25 mouse cellular contexts compared by ENCODE assay signal in the genomic region with DNA sequence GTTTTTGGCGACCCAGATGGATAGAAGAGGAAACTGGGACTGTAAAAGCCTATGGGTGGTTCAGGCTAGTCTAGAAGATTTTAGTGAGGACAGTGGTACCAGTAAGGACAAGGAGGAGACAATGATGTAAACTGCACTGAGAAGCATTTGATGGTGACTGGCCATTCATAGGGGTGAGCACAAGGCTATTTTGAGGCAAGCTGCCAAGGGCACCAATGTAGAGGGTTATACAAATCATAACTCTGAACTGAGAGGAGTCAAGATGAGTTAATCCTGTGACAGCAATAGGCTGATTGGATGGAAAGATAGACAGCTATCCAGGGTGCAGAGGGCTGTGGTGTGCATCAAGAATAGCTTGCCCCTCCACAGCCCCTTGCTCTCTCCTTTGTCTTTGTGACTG. TPM values are rescaled to one million over a fixed set of nuclear protein-coding genes. Genes with fewer than 3 reads are reported as not detected.
DNase-seq lines count a peak whose midpoint lies in the region; ATAC-seq and TF ChIP-seq lines count a peak whose summit lies in the region.
"Had no signal": no experiment of that assay in that cellular context is flagged by ENCODE, and none has a peak within 500 bp of the region (broad histone marks: within the 10 kb centered on the region; RNA-seq: fewer than 3 reads in every experiment).

No protein-coding gene starts in this region.

- H3K9me3 ChIP-seq in forebrain, embryonic 14.5 days (replicated peaks; ENCODE audit: control insufficient read depth, low read length), result no peaks in the 10 kb centered on the region
- H3K9me3 ChIP-seq in forebrain, embryonic 13.5 days (replicated peaks), result no peaks in the 10 kb centered on the region
- H3K9me3 ChIP-seq: intestine, embryonic 15.5 days; limb, embryonic 12.5 days; liver, embryonic 15.5 days; midbrain, embryonic 13.5 days; neural tube, embryonic 13.5 days had no signal

- WGBS in forebrain, embryonic 14.5 days, result 85% methylated on average over 1 of the region's 1 CpGs
- 81% methylated on average over 1 of the region's 1 CpGs for WGBS in forebrain, embryonic 13.5 days

- H3K4me2 ChIP-seq in forebrain, embryonic 14.5 days (ENCODE audit: low read length), result no peak overlapping the region
- no peak overlapping the region for H3K4me2 ChIP-seq in forebrain, embryonic 13.5 days
- H3K4me2 ChIP-seq: intestine, embryonic 15.5 days; limb, embryonic 12.5 days; liver, embryonic 15.5 days; lung, embryonic 14.5 days; midbrain, embryonic 13.5 days; neural tube, embryonic 13.5 days had no signal

- DNase-seq in forebrain, embryonic 14.5 days (ENCODE audit: low spot score), result no peak
- no peak for DNase-seq in layer of hippocampus, adult 2 months (ENCODE audit: low spot score in 2 of 2)
- no peak for DNase-seq in layer of hippocampus, postnatal 10 days (ENCODE audit: low spot score in 2 of 2)
- DNase-seq in adrenal gland, adult 2 months, result peak; percentile 80
- DNase-seq in adrenal gland, postnatal 14 days, result peak; percentile 76
- no peak for DNase-seq in neural tube, embryonic 10.5 days (ENCODE audit: extremely low spot score, low spot score)
- DNase-seq in gastrocnemius, adult 2 months, result no peak
- DNase-seq: cerebellum, adult 2 months; cerebellum, postnatal 25 days; forebrain, postnatal 0 days; gastrocnemius, postnatal 14 days; heart, postnatal 14 days; kidney, postnatal 4 days; lung, embryonic 14.5 days; lung, postnatal 14 days; thymus, postnatal 4 days had no signal

- intact Hi-C loops in gastrocnemius, adult 2 months (cut with DNase I), result loop anchor here (5.0 kb wide), 1 partner anchor 288 kb away; no protein-coding TSS in a partner anchor

- H3K4me3 ChIP-seq in forebrain, embryonic 14.5 days (ENCODE audit: low read depth, low read length), result no peak overlapping the region
- H3K4me3 ChIP-seq in forebrain, embryonic 13.5 days, result no peak overlapping the region
- no peak overlapping the region for H3K4me3 ChIP-seq in layer of hippocampus, adult 2 months
- H3K4me3 ChIP-seq in gastrocnemius, adult 2 months, result no peak overlapping the region
- H3K4me3 ChIP-seq: intestine, embryonic 15.5 days; limb, embryonic 12.5 days; liver, embryonic 15.5 days; midbrain, embryonic 13.5 days; myocyte; neural tube, embryonic 13.5 days had no signal

- no peaks in the 10 kb centered on the region for H3K27me3 ChIP-seq in forebrain, embryonic 14.5 days (replicated peaks; ENCODE audit: control insufficient read depth, insufficient read depth, low read length)
- H3K27me3 ChIP-seq in forebrain, embryonic 13.5 days, result no peaks in the 10 kb centered on the region
- H3K27me3 ChIP-seq: intestine, embryonic 15.5 days; limb, embryonic 12.5 days; liver, embryonic 15.5 days; midbrain, embryonic 13.5 days; neural tube, embryonic 13.5 days; Patski had no signal

- H3K4me1 ChIP-seq in forebrain, embryonic 14.5 days (ENCODE audit: control insufficient read depth, insufficient read depth, low read length), result peaks cover 6% of the 10 kb centered on the region; the same call in 1 of the 2 replicates
- peaks cover 15% of the 10 kb centered on the region for H3K4me1 ChIP-seq in forebrain, embryonic 13.5 days
- H3K4me1 ChIP-seq: intestine, embryonic 15.5 days; limb, embryonic 12.5 days; liver, embryonic 15.5 days had no signal

- no peak for TF ChIP-seq CTCF in layer of hippocampus, adult 2 months (conservative IDR thresholded peaks at IDR 0.05)
- TF ChIP-seq CTCF in gastrocnemius, adult 2 months (IDR thresholded peaks at IDR 0.05), result no peak

- ATAC-seq in forebrain, embryonic 14.5 days, result no peak
- ATAC-seq in forebrain, embryonic 13.5 days, result no peak
- ATAC-seq: forebrain, postnatal 0 days; hindbrain, embryonic 16.5 days; intestine, embryonic 15.5 days; midbrain, embryonic 13.5 days; Patski had no signal

- H3K27ac ChIP-seq in forebrain, embryonic 14.5 days (ENCODE audit: low read depth, low read length), result no peak overlapping the region
- no peak overlapping the region for H3K27ac ChIP-seq in forebrain, embryonic 13.5 days
- H3K27ac ChIP-seq in layer of hippocampus, adult 2 months, result peak overlapping the region; percentile 83
- no peak overlapping the region for H3K27ac ChIP-seq in gastrocnemius, adult 2 months
- H3K27ac ChIP-seq: intestine, embryonic 15.5 days; limb, embryonic 12.5 days; liver, embryonic 15.5 days; midbrain, embryonic 13.5 days had no signal

- 0 out of 2 replicates have a peak overlapping the region, but pooled peaks have one; percentile 8 for H3K9ac ChIP-seq in forebrain, embryonic 14.5 days (ENCODE audit: low read length)
- H3K9ac ChIP-seq in forebrain, embryonic 13.5 days, result no peak overlapping the region
- H3K9ac ChIP-seq: forebrain, postnatal 0 days; intestine, embryonic 15.5 days; limb, embryonic 12.5 days; liver, embryonic 15.5 days; lung, embryonic 14.5 days; midbrain, embryonic 13.5 days; neural tube, embryonic 13.5 days had no signal

- peaks cover 67% of the 10 kb centered on the region for H3K36me3 ChIP-seq in forebrain, embryonic 14.5 days (ENCODE audit: control insufficient read depth, insufficient read depth, low read length)
- peaks cover 72% of the 10 kb centered on the region for H3K36me3 ChIP-seq in forebrain, embryonic 13.5 days (ENCODE audit: poor library complexity, severe bottlenecking)
- H3K36me3 ChIP-seq: intestine, embryonic 15.5 days; liver, embryonic 15.5 days had no signal

RNA-seq across cellular contexts. Expression of a gene that starts 19.9 kb away (rescaled TPM):
- 50.8 and 78.5 TPM in 2 replicates for polyA plus RNA-seq in forebrain, embryonic 14.5 days (2014; fragmentation: Nextera tagmentation; extraction: Ambion mirVana)
- 64.2 and 70.4 TPM in 2 replicates for polyA plus RNA-seq in forebrain, embryonic 13.5 days (2015; fragmentation: Nextera tagmentation; extraction: Ambion mirVana)
- 100 to 1,000 TPM; 167 to 169 TPM for total RNA-seq in layer of hippocampus, adult 2 months (2021)
- total RNA-seq in layer of hippocampus, postnatal 10 days (2021), result 100 to 1,000 TPM; 195 to 196 TPM
- total RNA-seq in adrenal gland, adult 2 months (2021), result 10 to 100 TPM; 17.5 to 26.9 TPM
- 11.3 and 21.2 TPM in 2 replicates for polyA plus RNA-seq in adrenal gland, adult 2 months (2012; rRNA removed)
- 12.3 and 18.5 TPM in 2 replicates for total RNA-seq in adrenal gland, postnatal 14 days (2021)
- total RNA-seq in gastrocnemius, adult 2 months (2021), result 10 to 100 TPM; 20.7 to 24.1 TPM

RNA-seq across cellular contexts. Expression of a gene that starts 41.8 kb away (rescaled TPM):
- polyA plus RNA-seq in forebrain, embryonic 14.5 days (2014; fragmentation: Nextera tagmentation; extraction: Ambion mirVana), result 8.9 and 12.2 TPM in 2 replicates
- 17.0 and 18.1 TPM in 2 replicates for polyA plus RNA-seq in forebrain, embryonic 13.5 days (2015; fragmentation: Nextera tagmentation; extraction: Ambion mirVana)
- total RNA-seq in layer of hippocampus, adult 2 months (2021), result 10 to 100 TPM; 32.6 to 34.3 TPM
- 10 to 100 TPM; 27.0 to 27.8 TPM for total RNA-seq in layer of hippocampus, postnatal 10 days (2021)
- 10 to 100 TPM; 29.9 to 40.4 TPM for total RNA-seq in adrenal gland, adult 2 months (2021)
- 6.4 and 6.7 TPM in 2 replicates for polyA plus RNA-seq in adrenal gland, adult 2 months (2012; rRNA removed)
- total RNA-seq in adrenal gland, postnatal 14 days (2021), result 34.7 and 38.2 TPM in 2 replicates
- 10 to 100 TPM; 15.6 to 15.7 TPM for total RNA-seq in gastrocnemius, adult 2 months (2021)

Comparison
In these comparisons a context has a peak if more than half of its experiments do, and no peak if none do; other contexts are left out.
1. DNase-seq: peak in adrenal gland, adult 2 months (single experiment) and adrenal gland, postnatal 14 days (single experiment); none in forebrain, embryonic 14.5 days (single experiment), layer of hippocampus, adult 2 months (0 of 2), layer of hippocampus, postnatal 10 days (0 of 2), neural tube, embryonic 10.5 days (single experiment) and gastrocnemius, adult 2 months (single experiment).